Mouse (Mus musculus) kidney, postnatal 0 days (tissue): ENCODE results near the gene Gdpd5. TPM values are rescaled to one million over a fixed set of nuclear protein-coding genes. Genes with fewer than 3 reads are reported as not detected.
A peak's percentile ranks its signal among the peaks of the same experiment; 100 is the strongest.

Experiments
- ATAC-seq: fragments of 200-750 bp; cut with Nextera tagmentation; replicated peaks from 2 replicates; pipeline ENCODE4 v1.8.0; 2017; ENCODE audit warnings: low read depth, moderate number of reproducible peaks, moderate TSS enrichment, moderate library complexity; ENCODE audit not compliant: low FRiP score
- DNase-seq: peaks from one replicate; pipeline ENCODE4 v3.0.0-alpha.2; 2016; ENCODE audit warnings: low spot score
- H3K27ac ChIP-seq: fragments of 300-500 bp; sonication (generic); 2 replicates; pipeline ENCODE4 v1.5.1; 2014; ENCODE audit warnings: mild to moderate bottlenecking
- H3K27me3 ChIP-seq: fragments of 300-500 bp; sonication (generic); 2 replicates; pipeline ENCODE4 v1.6.1; 2014; ENCODE audit warnings: low read length, mixed read lengths; ENCODE audit not compliant: insufficient read depth
- H3K36me3 ChIP-seq: fragments of 300-500 bp; sonication (generic); 2 replicates; pipeline ENCODE4 v1.6.1; 2014; ENCODE audit warnings: low read length, mixed read lengths; ENCODE audit not compliant: insufficient read depth
- H3K4me1 ChIP-seq: fragments of 300-500 bp; sonication (generic); replicated peaks from 2 replicates; pipeline ENCODE4 v1.6.1; 2014; ENCODE audit warnings: antibody characterized with exemption, low read length, mixed read lengths; ENCODE audit not compliant: insufficient read depth
- H3K4me2 ChIP-seq: fragments of 300-500 bp; sonication (generic); 2 replicates; pipeline ENCODE4 v1.6.1; 2014; ENCODE audit warnings: mild to moderate bottlenecking, low read length, moderate library complexity, mixed read lengths
- H3K4me3 ChIP-seq: fragments of 300-500 bp; sonication (generic); replicated peaks from 2 replicates; pipeline ENCODE4 v1.5.1; 2014; ENCODE audit warnings: low read depth, low read length
- H3K9ac ChIP-seq: fragments of 300-500 bp; sonication (generic); 2 replicates; pipeline ENCODE4 v1.6.1; 2014; ENCODE audit warnings: low read depth, low read length
- H3K9me3 ChIP-seq: fragments of 300-500 bp; sonication (generic); replicated peaks from 2 replicates; pipeline ENCODE4 v1.6.1; 2016; ENCODE audit warnings: low read length, inconsistent platforms, mixed read lengths
- CTCF ChIP-seq: IDR thresholded peaks from 2 replicates; pipeline ENCODE4 v1.5.1; 2016; ENCODE audit warnings: antibody characterized with exemption, low read depth, mild to moderate bottlenecking, moderate library complexity
- WGBS: fragments of 180-500 bp; shearing (Covaris S2); extraction: QIAGEN DNeasy Blood & Tissue Kit; methylation state at CpG from one replicate; pipeline ENCODE4 v1.1.7; 2014; 5-methylcytosine and 5-hydroxymethylcytosine counted together
- polyA plus RNA-seq: library from polyadenylated mRNA; unstranded; fragments of >200 nt; fragmentation: Nextera tagmentation; extraction: Ambion mirVana; gene quantifications from 2 replicates; pipeline ENCODE4 v1.2.1, GENCODE M21; 2015

Gene Gdpd5
- polyA plus RNA-seq, 1 experiment from 2014 or later, result 11.8 TPM

GRCm38 (mm10) chr7:99382088-99383000 is 1.1 kb downstream of the Gdpd5 start:
- no peak for TF ChIP-seq CTCF
- 13% methylated on average over 30 of the region's 30 CpGs for WGBS
- no peak for ATAC-seq
- H3K4me3 ChIP-seq, result peak overlapping the region; percentile 49
- H3K4me2 ChIP-seq, result peak overlapping the region; percentile 73
- peak overlapping the region; percentile 74 for H3K27ac ChIP-seq
- no peaks in the 10 kb centered on the region for H3K36me3 ChIP-seq
- H3K27me3 ChIP-seq, result no peaks in the 10 kb centered on the region
- H3K9me3 ChIP-seq, result no peaks in the 10 kb centered on the region
- peaks cover 20% of the 10 kb centered on the region for H3K4me1 ChIP-seq
- peak; percentile 27 for DNase-seq
- H3K9ac ChIP-seq, result peak overlapping the region; percentile 61

- ATAC-seq, result no peak
- Histone ChIP-seq H3K27me3 (no peaks in the 10 kb centered on the region), H3K9me3 (no peaks in the 10 kb centered on the region), H3K9ac (no peak overlapping the region), H3K4me3 (peak overlapping the region; percentile 49), H3K36me3 (no peaks in the 10 kb centered on the region), H3K4me2 (peak overlapping the region; percentile 73), H3K27ac (peak overlapping the region; percentile 74), H3K4me1 (peaks cover 20% of the 10 kb centered on the region)
- DNase-seq, result no peak
- WGBS, result 62% methylated on average over 5 of the region's 5 CpGs
- no peak for TF ChIP-seq CTCF
Measured at GRCm38 (mm10) chr7:99383246-99383645, 2.0 kb downstream of the Gdpd5 start.

- H3K36me3 ChIP-seq, result no peaks in the 10 kb centered on the region
- 0 out of 2 replicates have a peak overlapping the region, but pooled peaks have one; percentile 5 for H3K9ac ChIP-seq
- no peaks in the 10 kb centered on the region for H3K27me3 ChIP-seq
- H3K4me3 ChIP-seq, result no peak overlapping the region
- ATAC-seq, result no peak
- 20% methylated on average over 4 of the region's 4 CpGs for WGBS
- no peaks in the 10 kb centered on the region for H3K9me3 ChIP-seq
- peak overlapping the region; percentile 73 for H3K4me2 ChIP-seq
- DNase-seq, result peak; percentile 72
- peak overlapping the region; percentile 74 for H3K27ac ChIP-seq
- peaks cover 20% of the 10 kb centered on the region for H3K4me1 ChIP-seq
- TF ChIP-seq CTCF, result peak; percentile 42; the same call in 1 of the 2 replicates
Measured at GRCm38 (mm10) chr7:99384101-99384611, 2.9 kb downstream of the Gdpd5 start.

GRCm38 (mm10) chr7:99386030-99386429 is 4.8 kb downstream of the Gdpd5 start:
- Histone ChIP-seq H3K36me3 (no peaks in the 10 kb centered on the region), H3K9me3 (no peaks in the 10 kb centered on the region), H3K4me3 (no peak overlapping the region), H3K9ac (no peak overlapping the region), H3K4me1 (peaks cover 20% of the 10 kb centered on the region), H3K4me2 (no peak overlapping the region), H3K27ac (no peak overlapping the region), H3K27me3 (no peaks in the 10 kb centered on the region)
- no peak for ATAC-seq
- no peak for DNase-seq
- 44% methylated on average over 5 of the region's 5 CpGs for WGBS
- no peak for TF ChIP-seq CTCF

GRCm38 (mm10) chr7:99386811-99387210 is 5.6 kb downstream of the Gdpd5 start:
- WGBS, result 76% methylated on average over 4 of the region's 4 CpGs
- no peak for TF ChIP-seq CTCF
- ATAC-seq, result no peak

GRCm38 (mm10) chr7:99387356-99387755 is 6.1 kb downstream of the Gdpd5 start:
- ATAC-seq (no peak), DNase-seq (no peak)
- Histone ChIP-seq H3K36me3 (0 out of 2 replicates have a peak, but pooled peaks cover 3% of the 10 kb centered on the region), H3K9ac (no peak overlapping the region), H3K27ac (no peak overlapping the region), H3K9me3 (no peaks in the 10 kb centered on the region), H3K4me1 (peaks cover 15% of the 10 kb centered on the region), H3K27me3 (no peaks in the 10 kb centered on the region), H3K4me3 (no peak overlapping the region), H3K4me2 (no peak overlapping the region)
- no peak for TF ChIP-seq CTCF
- WGBS, result 93% methylated on average over 5 of the region's 5 CpGs

More at GRCm38 (mm10) chr7:99386811-99387210, 5.6 kb downstream of the Gdpd5 start:
- no peaks in the 10 kb centered on the region for H3K27me3 ChIP-seq
- peaks cover 20% of the 10 kb centered on the region for H3K4me1 ChIP-seq
- DNase-seq, result no peak
- no peak overlapping the region for H3K4me3 ChIP-seq
- H3K36me3 ChIP-seq, result no peaks in the 10 kb centered on the region
- H3K4me2 ChIP-seq, result no peak overlapping the region
- no peak overlapping the region for H3K9ac ChIP-seq
- H3K9me3 ChIP-seq, result no peaks in the 10 kb centered on the region
- no peak overlapping the region for H3K27ac ChIP-seq
